In genomic region chr1:84910177-84910804, GRCm38 (mm10) we compare ENCODE assay signal across 18 mouse cellular contexts. TPM values are rescaled to one million over a fixed set of nuclear protein-coding genes. Genes with fewer than 3 reads are reported as not detected.
DNase-seq lines count a peak whose midpoint lies in the region; ATAC-seq lines count a peak whose summit lies in the region.
"Had no signal": no experiment of that assay in that cellular context is flagged by ENCODE, and none has a peak within 500 bp of the region (broad histone marks: within the 10 kb centered on the region; RNA-seq: fewer than 3 reads in every experiment).

No protein-coding gene starts in this region.

- ATAC-seq in forebrain, embryonic 13.5 days, result peak; percentile 70; the same call in 1 of the 2 replicates
- no peak; the same call in 1 of the 2 replicates for ATAC-seq in forebrain, embryonic 11.5 days (replicated peaks; ENCODE audit: low FRiP score)
- peak; percentile 70 for ATAC-seq in granulocyte monocyte progenitor cell, adult 5-6 weeks (replicated peaks; ENCODE audit: poor library complexity, severe bottlenecking)
- ATAC-seq in midbrain, embryonic 15.5 days (replicated peaks), result peak; percentile 48; the same call in 1 of the 2 replicates
- ATAC-seq: intestine, embryonic 15.5 days had no signal

- no peak for DNase-seq in forebrain, embryonic 11.5 days (ENCODE audit: low spot score)
- DNase-seq in R1 (ENCODE audit: low read depth, low spot score), result peak; percentile 28
- DNase-seq in cerebellum, adult 9-10 months, result no peak
- DNase-seq in urinary bladder, adult 18-20 months (ENCODE audit: low spot score in 2 of 2), result no peak
- DNase-seq in adrenal gland, postnatal 36 days, result no peak
- DNase-seq: adrenal gland, postnatal 25 days; B cell, adult 2 months; gastrocnemius, adult 2 months; heart, postnatal 10 days; kidney, postnatal 25 days; lung, embryonic 14.5 days; thymus, adult 2 months had no signal

- 0 out of 2 replicates have a peak, but pooled peaks cover 6% of the 10 kb centered on the region for H3K9me3 ChIP-seq in forebrain, embryonic 13.5 days (replicated peaks)
- no peaks in the 10 kb centered on the region for H3K9me3 ChIP-seq in forebrain, embryonic 11.5 days (ENCODE audit: control insufficient read depth, low read length)
- H3K9me3 ChIP-seq in midbrain, embryonic 15.5 days, result no peaks in the 10 kb centered on the region
- H3K9me3 ChIP-seq: intestine, embryonic 15.5 days had no signal

- peaks cover 22% of the 10 kb centered on the region for H3K36me3 ChIP-seq in forebrain, embryonic 13.5 days (ENCODE audit: poor library complexity, severe bottlenecking)
- H3K36me3 ChIP-seq in forebrain, embryonic 11.5 days (ENCODE audit: control insufficient read depth, insufficient read depth, low read length), result no peaks in the 10 kb centered on the region
- peaks cover 16% of the 10 kb centered on the region for H3K36me3 ChIP-seq in midbrain, embryonic 15.5 days (replicated peaks)
- H3K36me3 ChIP-seq: intestine, embryonic 15.5 days had no signal

- H3K27me3 ChIP-seq in forebrain, embryonic 13.5 days, result no peaks in the 10 kb centered on the region
- no peaks in the 10 kb centered on the region for H3K27me3 ChIP-seq in forebrain, embryonic 11.5 days (ENCODE audit: control insufficient read depth, insufficient read depth, low read length)
- H3K27me3 ChIP-seq in midbrain, embryonic 15.5 days (replicated peaks), result no peaks in the 10 kb centered on the region
- H3K27me3 ChIP-seq: intestine, embryonic 15.5 days had no signal

- H3K27ac ChIP-seq in forebrain, embryonic 13.5 days, result peak overlapping the region; percentile 48
- H3K27ac ChIP-seq in forebrain, embryonic 11.5 days (ENCODE audit: low read depth, low read length), result no peak overlapping the region
- 0 out of 2 replicates have a peak overlapping the region, but pooled peaks have one; percentile 3 for H3K27ac ChIP-seq in midbrain, embryonic 15.5 days
- H3K27ac ChIP-seq: gastrocnemius, adult 2 months; intestine, embryonic 15.5 days had no signal

- H3K9ac ChIP-seq in forebrain, embryonic 13.5 days, result no peak overlapping the region
- no peak overlapping the region for H3K9ac ChIP-seq in forebrain, embryonic 11.5 days (ENCODE audit: low read length)
- H3K9ac ChIP-seq in midbrain, embryonic 15.5 days, result no peak overlapping the region
- H3K9ac ChIP-seq: intestine, embryonic 15.5 days; lung, embryonic 14.5 days had no signal

- no peak overlapping the region for H3K4me2 ChIP-seq in forebrain, embryonic 13.5 days
- H3K4me2 ChIP-seq in forebrain, embryonic 11.5 days (ENCODE audit: low read depth, low read length, severe bottlenecking), result no peak overlapping the region
- H3K4me2 ChIP-seq in midbrain, embryonic 15.5 days, result no peak overlapping the region
- H3K4me2 ChIP-seq: intestine, embryonic 15.5 days; lung, embryonic 14.5 days had no signal

- no peak overlapping the region for H3K4me3 ChIP-seq in forebrain, embryonic 13.5 days
- H3K4me3 ChIP-seq in forebrain, embryonic 11.5 days (ENCODE audit: low read depth, low read length), result no peak overlapping the region
- H3K4me3 ChIP-seq in midbrain, embryonic 15.5 days, result no peak overlapping the region
- H3K4me3 ChIP-seq: gastrocnemius, adult 2 months; intestine, embryonic 15.5 days; megakaryocyte, embryonic 14.5 days had no signal

- 61% methylated on average over 8 of the region's 8 CpGs for WGBS in forebrain, embryonic 13.5 days
- WGBS in forebrain, embryonic 11.5 days, result 67% methylated on average over 8 of the region's 8 CpGs
- 43% methylated on average over 8 of the region's 8 CpGs for WGBS in midbrain, embryonic 15.5 days

- peaks cover 10% of the 10 kb centered on the region; the same call in 1 of the 2 replicates for H3K4me1 ChIP-seq in forebrain, embryonic 13.5 days
- no peaks in the 10 kb centered on the region for H3K4me1 ChIP-seq in forebrain, embryonic 11.5 days (replicated peaks; ENCODE audit: control insufficient read depth, insufficient read depth, low read length)
- H3K4me1 ChIP-seq in midbrain, embryonic 15.5 days, result peaks cover 6% of the 10 kb centered on the region
- H3K4me1 ChIP-seq: intestine, embryonic 15.5 days had no signal

RNA-seq across cellular contexts. Expression of gene Slc16a14, which starts 24.6 kb away (rescaled TPM):
- polyA plus RNA-seq in forebrain, embryonic 13.5 days (2015; fragmentation: Nextera tagmentation; extraction: Ambion mirVana), result 10.9 and 15.6 TPM in 2 replicates
- 3.0 and 4.5 TPM in 2 replicates for polyA plus RNA-seq in forebrain, embryonic 11.5 days (2014; fragmentation: Nextera tagmentation; extraction: Ambion mirVana)
- total RNA-seq in granulocyte monocyte progenitor cell, adult 5-6 weeks (2014; fragmentation: Nextera tagmentation), result not detected in 2 replicates
- not detected in 2 replicates for total RNA-seq in granulocyte monocyte progenitor cell, adult 5-6 weeks (2017)
- polyA plus RNA-seq in midbrain, embryonic 15.5 days (2015; fragmentation: Nextera tagmentation; extraction: Ambion mirVana), result 21.5 and 25.1 TPM in 2 replicates
- 1 to 10 TPM; 3.6 to 4.1 TPM for total RNA-seq in adrenal gland, postnatal 36 days (2021)
- total RNA-seq: liver, adult 2 months had no signal
- polyA plus RNA-seq: liver, adult 2 months; lung, embryonic 14.5 days had no signal
